Mouse (Mus musculus) adrenal gland, adult 8-10 months (tissue): Measurements from ENCODE around the gene Barhl2. TPM values are rescaled to one million over a fixed set of nuclear protein-coding genes. Genes with fewer than 3 reads are reported as not detected.

Source experiments
- DNase-seq: peaks from one replicate; pipeline ENCODE4 v3.0.0; 2022
- total RNA-seq, 4 experiments: library from RNA; stranded (reverse); gene quantifications; 2 replicates each; pipeline ENCODE4 v1.2.4; 2022

The Barhl2 gene
- not detected for total RNA-seq

GRCm38 (mm10) chr5:106457986-106458476, at the start of gene Barhl2:
Gene Barhl2 (minus strand): TSS chr5:106458166.
- no peak for DNase-seq

- DNase-seq, result no peak
These were observed 48.1 kb upstream of the Barhl2 start for GRCm38 (mm10) chr5:106506061-106506460.

- no peak for DNase-seq
These were observed 44.9 kb upstream of the Barhl2 start for GRCm38 (mm10) chr5:106502684-106503545.

- DNase-seq, result no peak
These were observed 44.3 kb upstream of the Barhl2 start for GRCm38 (mm10) chr5:106502271-106502670.

- DNase-seq, result no peak
These were observed 33.8 kb upstream of the Barhl2 start for GRCm38 (mm10) chr5:106491771-106492170.

- DNase-seq, result no peak
These were observed 14.1 kb upstream of the Barhl2 start for GRCm38 (mm10) chr5:106472105-106472500.

- no peak for DNase-seq
These were observed 13.5 kb upstream of the Barhl2 start for GRCm38 (mm10) chr5:106471235-106472104.

GRCm38 (mm10) chr5:106465129-106465790, 7.3 kb upstream of the Barhl2 start:
- no peak for DNase-seq

GRCm38 (mm10) chr5:106464336-106465128, 6.6 kb upstream of the Barhl2 start:
- DNase-seq, result no peak

GRCm38 (mm10) chr5:106463661-106464191, 5.8 kb upstream of the Barhl2 start:
- no peak for DNase-seq

- DNase-seq, result no peak
These were observed 3.9 kb upstream of the Barhl2 start for GRCm38 (mm10) chr5:106461913-106462312.

- no peak for DNase-seq
These were observed 3.5 kb upstream of the Barhl2 start for GRCm38 (mm10) chr5:106461431-106461830.

- no peak for DNase-seq
These were observed 2.6 kb upstream of the Barhl2 start for GRCm38 (mm10) chr5:106460535-106460934.

GRCm38 (mm10) chr5:106460001-106460511, 2.1 kb upstream of the Barhl2 start:
- DNase-seq, result no peak

- DNase-seq, result no peak
These were observed 1.2 kb upstream of the Barhl2 start for GRCm38 (mm10) chr5:106459120-106459641.

GRCm38 (mm10) chr5:106458477-106459119, 632 bp upstream of the Barhl2 start:
- DNase-seq, result no peak

- no peak for DNase-seq
These were observed 648 bp downstream of the Barhl2 start for GRCm38 (mm10) chr5:106457111-106457925.

GRCm38 (mm10) chr5:106455984-106456383, 2.0 kb downstream of the Barhl2 start:
- no peak for DNase-seq

GRCm38 (mm10) chr5:106455106-106455920, 2.7 kb downstream of the Barhl2 start:
- no peak for DNase-seq
